Mouse (Mus musculus): Measurements from ENCODE around the gene Ankrd7. TPM values are rescaled to one million over a fixed set of nuclear protein-coding genes. Genes with fewer than 3 reads are reported as not detected.

Ankrd7 gene
- not detected for polyA plus RNA-seq (2017; shearing (Covaris generic))

GRCm38 (mm10) chr6:18866018-18866417 lies at the start of gene Ankrd7:
Gene Ankrd7, plus strand, starts transcription at chr6:18866318.

GRCm38 (mm10) chr6:18848051-18848701 lies 17.9 kb upstream of the Ankrd7 start, which contains the start of gene Lsm8:
Gene Lsm8, plus strand, starts transcription at chr6:18848579.

Other genes with a start within 250 kb of the Ankrd7 start
- gene Lsm8, start 17.7 kb upstream of the Ankrd7 start, polyA plus RNA-seq (2017; shearing (Covaris generic)): 140 TPM